Mouse (Mus musculus): Measurements from ENCODE around the gene Tie1. TPM values are rescaled to one million over a fixed set of nuclear protein-coding genes. Genes with fewer than 3 reads are reported as not detected.

Gene Tie1
- not detected in 4 replicates for total RNA-seq (2023; ENCODE audit: inconsistent age)

DNA sequence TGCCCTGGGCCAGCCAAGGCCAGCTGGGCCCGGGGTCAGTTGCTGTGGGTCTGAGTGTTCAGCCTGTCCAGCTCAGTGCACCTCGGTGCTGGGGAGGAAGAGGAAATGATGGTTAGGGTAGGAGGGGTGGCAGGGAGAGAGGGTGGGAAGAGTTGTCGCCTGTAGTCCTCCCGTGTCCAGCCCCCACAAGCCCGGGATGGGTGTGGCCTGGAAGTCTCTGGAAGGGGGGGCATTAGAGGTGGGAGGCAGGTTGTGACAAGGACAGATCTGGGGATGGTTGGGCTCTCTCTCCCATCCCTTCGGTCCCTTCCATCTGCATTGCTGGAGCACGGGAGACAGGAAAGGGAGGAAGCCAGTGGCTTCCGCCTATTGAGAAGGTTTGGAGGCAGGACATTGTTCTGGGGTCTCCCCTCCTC lies at the start of gene Tie1:
Gene Tie1, minus strand, starts transcription at position 345 of the 416 bp plus-strand sequence.

DNA sequence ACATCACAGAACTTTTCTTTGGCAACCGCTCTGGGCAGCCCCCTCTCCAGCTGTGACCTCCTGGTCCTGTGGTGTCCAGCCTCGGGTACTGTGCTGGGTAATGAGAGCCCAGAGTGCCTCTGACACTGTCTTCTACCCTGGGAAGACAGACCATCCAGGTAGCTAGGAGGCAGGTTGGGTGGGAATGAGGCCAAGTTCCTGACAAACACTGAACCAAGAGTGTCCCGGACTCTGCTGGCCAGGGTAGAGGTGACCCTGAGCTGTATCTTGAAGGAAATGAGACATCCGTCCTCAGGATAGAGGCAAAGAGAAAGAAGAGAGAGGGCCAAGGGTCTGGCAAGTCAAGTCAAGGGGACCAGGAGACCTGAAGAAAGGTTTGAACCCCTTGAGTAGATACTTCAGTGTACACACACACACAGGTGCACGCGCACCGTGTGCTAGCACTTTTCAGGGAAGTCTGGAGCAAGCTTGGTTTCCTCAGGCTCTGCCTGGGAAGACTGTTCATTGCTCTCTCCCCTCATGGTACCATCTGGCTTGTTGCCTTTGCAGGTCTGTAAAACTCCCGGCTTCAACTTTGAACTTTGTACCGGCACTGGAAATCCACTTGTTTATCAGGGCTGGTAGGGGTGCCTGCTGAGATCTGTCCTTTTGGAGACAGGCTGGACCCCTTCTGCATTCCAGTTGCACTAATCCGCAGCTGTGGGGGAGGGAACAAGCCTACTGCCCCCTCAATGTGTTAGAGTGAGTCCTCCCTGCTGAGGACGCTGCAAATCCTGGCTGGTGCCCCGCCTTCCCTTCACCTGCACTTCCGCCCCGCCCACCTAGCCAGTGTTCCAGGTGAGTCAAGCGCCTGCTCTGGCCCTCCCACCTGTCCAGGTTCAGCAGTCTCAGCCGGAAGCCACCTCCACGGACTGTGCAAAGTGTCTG lies 36.8 kb upstream of the Tie1 start, which contains the start of gene 2610528J11Rik:
Gene 2610528J11Rik, plus strand, starts transcription at position 592 of the 927 bp plus-strand sequence.

DNA sequence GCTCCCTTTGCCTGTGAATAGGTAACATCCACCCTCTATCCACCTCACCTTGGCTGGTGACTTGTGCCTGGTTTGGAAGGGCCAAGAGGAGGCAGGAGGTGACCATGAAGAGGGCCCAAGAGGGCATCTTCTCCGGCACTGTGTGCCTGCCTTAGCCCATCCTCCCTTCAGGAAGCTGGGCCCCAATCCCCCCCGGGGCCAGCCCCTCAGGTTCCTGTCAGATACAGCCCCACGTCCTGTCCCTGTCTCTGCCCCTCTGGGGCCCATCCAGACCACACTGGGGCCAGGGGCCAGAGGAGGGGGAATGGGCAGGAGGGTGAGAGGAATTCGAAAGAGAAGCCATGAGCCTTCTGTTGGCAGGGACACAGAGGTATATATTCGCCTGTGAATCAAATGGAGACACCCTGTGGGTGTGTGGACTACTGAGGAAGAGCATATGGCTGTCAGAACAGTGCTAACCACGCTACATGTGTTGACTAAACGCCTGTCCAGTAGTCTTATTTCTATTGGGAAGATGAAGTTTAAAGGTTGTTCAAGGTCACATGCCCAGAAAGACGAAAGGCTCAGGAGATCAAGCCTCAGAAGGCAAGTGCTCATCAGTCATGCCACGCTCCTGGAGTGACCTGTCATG lies 32.4 kb downstream of the Tie1 start, which contains the start of gene Mpl:
Gene Mpl, minus strand, starts transcription at position 169 of the 631 bp plus-strand sequence.

GRCm38 (mm10) chr4:118436820-118437603 lies 52.8 kb downstream of the Tie1 start, which contains the start of gene Cdc20:
Gene Cdc20, minus strand, starts transcription at chr4:118437352.

DNA sequence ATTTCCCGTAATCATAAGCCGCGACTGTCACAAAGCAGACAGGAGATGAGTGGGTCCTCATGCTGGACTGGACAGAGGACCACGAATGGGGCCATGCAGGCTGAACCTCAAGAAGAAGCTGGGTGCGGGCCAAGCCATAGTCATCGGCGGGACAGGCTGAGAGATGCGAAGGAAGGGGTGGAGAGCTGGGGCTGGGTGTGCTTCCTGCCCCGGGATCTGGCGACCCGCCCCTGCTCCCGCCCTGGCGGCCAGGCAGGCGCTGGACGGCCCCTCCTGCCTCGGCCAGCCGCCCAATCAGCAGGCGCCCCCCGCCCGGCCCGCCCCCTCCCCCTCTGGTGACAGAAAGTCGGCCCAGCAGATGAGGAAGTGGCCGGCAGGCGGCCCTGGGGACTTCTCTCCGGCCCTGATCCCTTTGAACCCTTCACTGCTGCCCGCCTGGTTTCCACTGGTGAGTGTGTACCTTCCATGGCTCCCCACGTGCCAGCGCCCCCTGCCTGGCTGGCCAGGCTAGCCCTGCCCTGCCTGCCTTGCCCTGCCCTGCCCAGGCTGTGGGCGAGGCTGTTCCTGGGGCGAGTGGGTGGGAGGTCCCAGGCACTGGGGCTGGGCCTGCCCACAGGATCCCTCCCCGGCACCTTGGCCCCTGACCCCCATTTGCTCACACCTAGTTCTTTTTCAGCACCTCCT lies 62.0 kb downstream of the Tie1 start, which contains the start of gene Elovl1:
Gene Elovl1, plus strand, starts transcription at position 326 of the 684 bp plus-strand sequence.

Other genes starting within 250 kb of the Tie1 start
- gene Ptprf, start 198.7 kb downstream of the Tie1 start, total RNA-seq (2023; ENCODE audit: inconsistent age) = 0.12 to 0.54 TPM in 2 of 4 replicates, not detected in the others
- 74.7 to 86.3 TPM (median 81.4 TPM) in 4 replicates for gene Szt2, start 80.8 kb downstream of the Tie1 start, total RNA-seq (2023; ENCODE audit: inconsistent age)
- 59.3 to 73.0 TPM (median 65.8 TPM) in 4 replicates for gene Med8, start 80.7 kb downstream of the Tie1 start, total RNA-seq (2023; ENCODE audit: inconsistent age)
- gene Elovl1, start 62.0 kb downstream of the Tie1 start, total RNA-seq (2023; ENCODE audit: inconsistent age) = 40.6 to 47.7 TPM (median 46.2 TPM) in 4 replicates
- gene Cdc20, start 52.7 kb downstream of the Tie1 start, total RNA-seq (2023; ENCODE audit: inconsistent age) = 3.7 to 8.8 TPM (median 5.3 TPM) in 4 replicates
- gene Mpl, start 32.5 kb downstream of the Tie1 start, total RNA-seq (2023; ENCODE audit: inconsistent age) = not detected in 4 replicates
- not detected in 4 replicates for gene 2610528J11Rik, start 36.9 kb upstream of the Tie1 start, total RNA-seq (2023; ENCODE audit: inconsistent age)
- not detected in 4 replicates for gene Tmem125, start 54.0 kb upstream of the Tie1 start, total RNA-seq (2023; ENCODE audit: inconsistent age)
- gene Cfap57, start 130.7 kb upstream of the Tie1 start, total RNA-seq (2023; ENCODE audit: inconsistent age) = not detected in 4 replicates
- 70.4 to 76.0 TPM (median 72.8 TPM) in 4 replicates for gene Ebna1bp2, start 130.7 kb upstream of the Tie1 start, total RNA-seq (2023; ENCODE audit: inconsistent age)
- gene Olfr62, start 168.9 kb upstream of the Tie1 start, total RNA-seq (2023; ENCODE audit: inconsistent age) = not detected in 4 replicates
- gene Olfr1342, start 202.7 kb upstream of the Tie1 start, total RNA-seq (2023; ENCODE audit: inconsistent age) = not detected in 4 replicates
- not detected in 4 replicates for gene Olfr1341, start 213.5 kb upstream of the Tie1 start, total RNA-seq (2023; ENCODE audit: inconsistent age)
- not detected in 4 replicates for gene Olfr1340, start 230.1 kb upstream of the Tie1 start, total RNA-seq (2023; ENCODE audit: inconsistent age)
- gene Olfr1339, start 242.1 kb upstream of the Tie1 start, total RNA-seq (2023; ENCODE audit: inconsistent age) = not detected in 4 replicates